Mouse (Mus musculus) gastrocnemius, adult 18-20 months (tissue): ENCODE results near the gene Lpar4. TPM values are rescaled to one million over a fixed set of nuclear protein-coding genes. Genes with fewer than 3 reads are reported as not detected.

Source experiments
- DNase-seq: peaks from one replicate; pipeline ENCODE4 v3.0.0; 2021; ENCODE audit warnings: low spot score
- long read RNA-seq, 2 experiments: library from polyadenylated mRNA; stranded (forward); transcript quantifications; one replicate each; pipeline ENCODE4 v2.0.0; 2021
- total RNA-seq, 2 experiments: library from RNA; stranded (reverse); gene quantifications; 2 replicates each; pipeline ENCODE4 v1.2.3; 2021

Gene Lpar4
- total RNA-seq: under 1 TPM; 0.27 to 0.36 TPM
- long read RNA-seq, experiment 1: 0 reads
- long read RNA-seq, experiment 2, full-length matches to known transcripts: 1 of 2 reads
- long read RNA-seq, experiment 2, partial matches to known transcripts: 0 of 2 reads
- long read RNA-seq, experiment 2, other reads (novel, unspliced or antisense): 1 of 2 reads

DNA sequence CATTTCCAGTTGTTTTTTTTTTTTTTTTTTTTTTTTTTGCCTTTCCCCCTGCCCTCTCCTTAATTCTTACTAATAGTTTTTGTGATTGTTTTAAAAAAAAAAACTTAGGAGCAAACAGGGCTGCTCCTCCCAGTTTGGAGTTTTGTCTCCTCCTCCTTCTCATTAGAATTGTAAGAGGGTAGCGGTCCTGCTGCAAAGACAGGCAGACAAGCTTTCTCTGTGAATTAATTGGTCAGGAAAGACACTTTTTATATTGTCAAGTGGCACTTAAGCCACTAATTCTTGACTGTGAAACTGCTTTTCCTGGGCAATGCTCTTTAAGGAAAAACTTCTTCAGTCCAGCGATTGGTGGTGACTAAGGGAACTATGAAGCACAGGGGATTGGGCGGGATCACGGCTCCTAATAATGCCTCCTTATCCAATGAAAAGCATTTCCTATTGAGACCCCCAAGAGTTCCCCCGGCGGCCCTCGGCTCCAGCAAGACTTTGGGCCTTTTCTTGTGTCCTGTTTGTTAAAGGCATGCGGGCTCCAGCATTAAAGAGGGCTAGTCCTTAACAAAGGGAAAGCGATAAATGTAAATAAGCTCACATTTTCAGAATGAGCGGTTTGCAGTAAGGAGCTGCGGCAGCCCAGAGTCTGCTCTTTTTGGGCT is at the start of gene Lpar4:
Gene Lpar4 (plus strand): TSS at position 451 of the 653 bp plus-strand sequence.
- DNase-seq: peak; percentile 4

DNA sequence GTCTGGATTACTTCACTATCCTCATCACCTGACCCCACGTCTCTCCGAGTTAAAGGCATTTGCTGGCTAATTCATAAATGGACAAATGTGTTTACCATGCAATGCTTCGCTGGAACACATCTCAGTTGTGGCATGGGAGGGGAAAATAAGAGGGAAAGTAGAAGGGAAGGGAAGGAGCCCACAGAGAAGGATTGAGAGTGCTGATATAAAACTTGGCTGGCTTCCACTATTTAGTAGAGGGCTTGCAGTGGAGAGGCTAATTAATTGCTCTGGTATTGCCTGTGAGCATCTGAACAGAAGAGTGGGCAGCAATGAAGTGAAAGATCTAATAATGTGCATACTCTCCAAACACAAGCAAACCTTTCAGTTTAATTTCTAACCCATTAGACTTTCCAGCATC is 49.0 kb upstream of the Lpar4 start:
- no peak for DNase-seq

DNA sequence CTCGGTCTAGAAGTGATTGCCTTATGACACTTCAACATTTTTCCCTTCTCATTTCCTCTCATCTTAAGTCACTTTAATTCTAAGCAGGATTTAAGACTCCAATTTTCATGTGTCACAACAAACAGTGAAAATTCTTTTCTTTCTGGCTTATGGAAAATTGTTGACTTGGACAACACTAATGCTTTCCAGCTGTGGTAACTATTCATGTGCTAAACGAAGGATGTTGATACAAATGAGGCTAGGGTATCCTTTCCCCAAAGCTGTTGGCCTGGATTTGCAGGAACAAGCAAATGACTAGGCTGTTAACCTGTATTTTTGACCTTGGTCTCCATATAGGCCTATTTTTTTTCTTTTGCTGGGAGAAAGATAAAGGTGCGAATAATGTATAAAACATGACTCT is 48.5 kb upstream of the Lpar4 start:
- DNase-seq: no peak

DNA sequence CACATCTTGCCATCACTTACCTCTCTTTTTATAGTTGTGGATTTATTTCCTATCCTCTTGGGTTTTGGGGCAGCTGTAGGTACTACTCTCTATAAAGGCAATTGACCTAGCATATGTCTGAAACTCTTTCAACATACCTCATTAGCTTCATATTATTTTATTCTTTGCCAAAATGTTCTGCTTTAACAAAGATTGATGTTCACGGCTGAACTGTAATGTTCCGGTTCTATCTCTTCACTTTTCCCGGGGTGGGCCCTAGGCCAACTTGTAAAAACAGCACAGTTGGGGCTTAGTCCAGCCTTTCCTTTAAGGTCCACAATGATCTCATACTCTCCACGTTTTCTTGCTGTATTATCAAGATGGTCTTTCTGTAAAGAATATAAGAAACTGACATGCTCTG is 48.1 kb upstream of the Lpar4 start:
- DNase-seq: no peak

DNA sequence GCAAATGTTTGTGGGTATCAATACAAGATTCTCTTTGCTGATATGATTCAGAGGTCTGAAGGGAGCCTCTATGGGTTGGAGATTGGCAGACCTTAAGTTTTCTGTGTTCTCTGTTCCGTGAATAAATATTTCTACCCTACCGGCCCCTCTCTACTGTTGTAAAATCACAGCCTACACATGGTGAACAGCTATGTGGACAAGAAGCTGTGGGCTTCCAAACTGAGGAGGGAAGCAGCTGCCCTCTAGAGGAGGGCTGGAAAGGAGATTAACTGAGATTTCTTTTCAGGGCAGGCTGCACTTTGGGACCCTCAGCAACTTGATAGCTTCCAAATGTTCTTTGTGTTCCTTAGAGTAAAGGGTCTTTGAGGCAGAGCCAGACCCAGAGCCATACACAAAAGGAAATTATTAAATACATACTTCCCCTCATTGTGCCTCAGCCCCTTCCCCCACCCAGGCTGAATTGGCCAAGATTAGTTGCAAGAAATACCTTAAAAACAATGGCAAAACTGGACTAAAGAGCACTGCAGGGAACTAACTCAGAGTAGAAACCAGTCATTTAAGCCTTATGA is 22.6 kb upstream of the Lpar4 start:
- no peak for DNase-seq

DNA sequence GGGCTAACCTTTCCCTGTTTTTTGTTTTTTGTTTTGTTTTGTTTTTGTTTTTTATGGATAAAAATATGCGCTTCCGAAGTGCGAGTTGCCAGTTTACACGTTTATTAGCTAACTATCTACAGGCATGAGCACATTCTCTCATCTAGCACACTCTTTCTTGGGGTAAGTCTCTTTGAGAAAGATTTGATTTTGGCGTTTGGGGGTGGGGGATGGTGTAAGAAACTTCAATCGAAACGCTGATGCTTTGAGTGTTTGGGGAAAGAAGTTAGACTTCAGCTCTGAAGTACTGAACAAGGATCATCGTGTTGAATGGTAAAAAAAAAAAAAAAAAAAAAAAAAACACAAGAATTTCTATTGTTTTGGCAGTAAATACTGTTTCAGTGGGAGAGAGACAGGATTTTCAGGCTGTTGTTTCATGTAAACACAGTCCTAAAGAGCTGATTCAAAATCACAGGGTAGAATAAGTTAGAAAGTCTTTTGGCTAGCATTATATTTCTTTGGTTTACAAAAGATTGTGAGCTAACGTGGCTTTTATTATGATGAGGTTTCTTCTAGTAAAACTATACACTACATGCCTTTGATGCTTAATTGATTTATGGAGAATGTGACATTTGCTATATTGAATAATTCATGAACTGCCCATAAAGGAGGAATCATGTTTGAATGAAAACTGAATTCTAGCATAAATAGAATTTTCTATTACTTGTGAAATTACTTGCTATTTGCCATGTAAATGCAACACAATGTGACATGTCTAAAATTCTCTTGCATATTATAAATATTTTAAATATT is 599 bp downstream of the Lpar4 start:
- DNase-seq: no peak

DNA sequence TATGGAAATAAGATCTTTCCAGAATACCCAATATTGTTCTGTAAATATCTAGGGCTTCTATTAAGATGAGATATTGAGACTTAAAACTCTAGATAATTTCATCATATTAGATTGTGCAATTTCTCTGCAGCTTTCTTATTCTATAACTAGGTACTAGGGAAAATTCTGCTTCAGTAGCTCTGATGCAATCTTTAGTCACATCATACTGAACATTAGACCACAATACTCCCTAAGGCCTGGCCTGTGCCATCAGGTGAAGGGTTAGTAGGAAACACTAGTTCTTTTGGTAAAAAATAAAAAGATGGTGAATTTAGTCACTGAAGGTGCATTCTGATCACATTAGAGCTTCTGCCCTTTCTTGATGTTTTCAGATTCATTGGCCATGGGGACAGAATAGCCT is 4.1 kb downstream of the Lpar4 start:
- no peak for DNase-seq

DNA sequence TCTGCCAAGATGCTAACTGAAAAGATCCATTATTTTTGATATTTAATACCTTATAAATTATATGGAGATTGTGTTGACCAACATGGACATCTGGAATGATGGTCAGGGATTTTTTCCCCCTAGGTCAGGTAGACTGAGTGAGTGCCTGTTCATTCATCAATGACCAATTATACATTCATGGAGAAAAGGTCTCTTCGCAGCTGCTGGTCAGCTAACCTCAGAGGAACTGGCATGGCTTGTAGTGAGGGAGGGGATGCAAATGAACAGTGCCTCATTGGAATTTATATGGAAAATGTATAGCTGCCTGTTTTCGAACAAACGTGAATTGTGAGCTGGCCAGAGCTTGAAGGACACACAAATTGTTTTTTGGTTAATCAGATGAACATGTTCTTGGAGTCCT is 18.9 kb downstream of the Lpar4 start:
- DNase-seq: no peak

DNA sequence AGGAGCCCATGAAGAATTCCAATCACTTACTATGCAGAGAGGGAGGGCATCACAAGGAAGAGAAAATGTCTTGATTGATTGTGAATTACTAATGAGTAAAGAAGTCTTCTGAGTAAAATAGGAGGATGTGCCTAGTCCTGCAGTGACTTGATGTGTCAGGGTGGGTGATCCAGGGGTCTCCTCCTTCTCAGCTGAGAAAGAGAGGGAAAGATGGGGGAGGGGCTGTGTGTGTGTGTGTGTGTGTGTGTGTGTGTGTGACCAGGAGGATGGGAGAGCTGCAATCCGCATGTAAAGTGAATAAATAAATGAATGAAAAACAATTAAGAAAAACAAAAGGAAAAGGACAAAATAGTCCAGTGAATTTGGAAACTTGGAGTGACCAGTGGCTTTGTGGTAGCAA is 30.1 kb downstream of the Lpar4 start:
- no peak for DNase-seq

DNA sequence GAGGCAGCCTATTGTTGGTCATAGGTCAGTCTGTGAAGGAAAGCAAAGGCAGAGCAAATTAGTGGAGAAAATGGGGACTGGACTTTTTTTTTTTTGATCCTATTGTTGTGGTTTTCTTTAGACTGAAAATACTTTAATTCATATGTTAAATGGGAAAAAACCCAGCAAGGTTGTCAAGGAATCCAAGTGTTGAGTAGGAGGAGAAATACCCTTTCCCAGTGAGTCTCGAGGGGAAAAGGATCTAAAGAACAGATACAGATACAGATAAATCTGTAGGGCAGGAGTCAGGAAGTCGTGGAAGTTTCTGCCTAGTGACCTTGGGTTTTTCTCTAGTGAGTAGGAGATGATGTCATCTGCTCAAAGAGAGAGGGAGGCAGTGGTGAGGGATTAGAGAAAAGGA is 30.6 kb downstream of the Lpar4 start:
- no peak for DNase-seq

DNA sequence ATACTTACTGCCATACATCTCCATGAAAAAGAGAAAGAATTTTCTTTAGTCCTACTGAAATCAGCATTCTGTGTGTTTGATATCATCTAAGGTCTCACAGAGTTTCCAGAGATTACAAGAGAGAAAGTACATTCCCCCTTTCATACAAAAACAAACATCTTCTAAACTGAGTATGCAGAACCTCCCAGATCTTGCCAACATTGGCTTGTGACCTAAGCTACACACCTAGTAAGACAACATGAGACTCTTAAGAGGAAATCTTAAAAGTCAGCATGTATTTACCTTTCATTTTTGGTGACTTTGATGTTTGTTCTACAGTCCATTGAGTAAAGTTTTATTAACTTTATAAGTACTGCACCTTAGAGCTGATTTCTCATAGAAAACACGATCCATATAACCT is 33.4 kb downstream of the Lpar4 start:
- no peak for DNase-seq

DNA sequence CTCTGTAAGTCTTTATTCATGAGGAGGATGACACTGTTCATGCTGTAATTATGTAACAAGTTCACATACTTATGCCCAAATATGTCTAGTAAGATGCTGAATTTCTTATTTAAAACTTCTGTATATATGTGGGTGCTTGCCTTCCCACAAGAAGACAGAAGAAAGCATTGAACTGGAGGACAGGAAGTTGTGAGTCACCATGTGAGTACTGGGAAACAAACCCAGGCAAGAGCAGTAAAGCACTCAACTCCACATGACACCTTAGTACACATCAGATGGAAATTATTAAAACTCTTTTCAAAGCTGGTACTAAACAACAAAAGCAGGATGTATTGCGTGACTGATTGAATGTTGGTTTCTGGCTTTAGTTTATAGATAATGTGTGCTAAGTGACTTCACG is 41.8 kb downstream of the Lpar4 start:
- no peak for DNase-seq

DNA sequence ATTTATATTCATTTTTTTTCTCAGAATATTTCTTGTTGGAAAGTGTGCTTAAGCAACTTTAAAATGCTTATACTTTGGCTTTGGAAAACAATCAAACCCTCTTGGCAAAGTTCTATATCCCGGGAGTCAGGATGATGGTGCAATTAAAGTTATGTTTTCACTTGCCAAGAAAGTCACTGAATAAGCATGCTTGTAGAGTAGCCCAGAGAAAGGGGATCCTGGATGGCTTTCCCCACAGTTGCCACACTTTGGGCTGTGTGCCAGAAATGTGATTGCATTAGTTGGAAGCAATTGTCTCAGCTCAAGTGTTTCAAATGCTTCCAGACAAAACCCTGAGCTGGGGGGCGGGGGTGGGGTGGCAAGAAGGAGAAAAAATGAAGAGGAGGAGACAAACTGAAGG is 43.9 kb downstream of the Lpar4 start:
- peak; percentile 30 for DNase-seq

Other genes starting within 250 kb of the Lpar4 start
- gene Rtl3, start 80.0 kb upstream of the Lpar4 start, total RNA-seq: under 1 TPM; 0.37 to 0.83 TPM
- not detected for gene P2ry10, start 167.9 kb downstream of the Lpar4 start, total RNA-seq
- under 1 TPM; 0.07 to 0.21 TPM for gene P2ry10b, start 228.3 kb downstream of the Lpar4 start, total RNA-seq